Mouse (Mus musculus) CD4-positive helper T cell, adult 2 months (primary cell): Measurements from ENCODE around the gene Abcc4.

Source experiments
- DNase-seq: peaks from one replicate; pipeline ENCODE4 v3.0.0-alpha.2; 2012; ENCODE audit warnings: low read depth, missing footprints, low spot score

Abcc4 gene

GRCm38 (mm10) chr14:118705808-118706731 is at the start of gene Abcc4:
TSS of gene Abcc4 (minus strand) at chr14:118706219.
- DNase-seq = peak; percentile 87

- DNase-seq = no peak
These were observed 45.3 kb upstream of the Abcc4 start for GRCm38 (mm10) chr14:118751193-118751753.

- no peak for DNase-seq
These were observed 44.6 kb upstream of the Abcc4 start for GRCm38 (mm10) chr14:118750505-118751192.

DNA sequence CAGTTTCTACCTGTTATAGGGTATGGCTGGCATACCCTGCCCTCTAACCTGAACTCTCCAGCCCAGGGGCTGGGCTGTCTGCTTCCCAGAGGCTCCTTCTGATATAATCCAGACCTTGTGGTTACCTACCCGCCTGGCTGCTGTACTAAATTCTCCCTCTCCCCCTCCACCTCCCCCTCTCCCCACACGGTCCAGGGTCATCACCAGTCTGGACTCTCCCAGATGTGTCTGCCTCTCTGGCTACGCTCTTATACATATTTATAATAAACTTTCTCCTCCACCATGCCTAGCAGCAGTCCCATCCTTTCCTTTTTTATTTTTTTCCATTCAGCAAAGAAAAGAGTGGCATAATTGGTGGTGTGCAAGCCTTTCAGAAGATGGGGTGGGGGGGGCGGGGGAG is 43.7 kb upstream of the Abcc4 start:
- no peak for DNase-seq

GRCm38 (mm10) chr14:118749068-118749467 is 43.0 kb upstream of the Abcc4 start:
- DNase-seq = no peak

DNA sequence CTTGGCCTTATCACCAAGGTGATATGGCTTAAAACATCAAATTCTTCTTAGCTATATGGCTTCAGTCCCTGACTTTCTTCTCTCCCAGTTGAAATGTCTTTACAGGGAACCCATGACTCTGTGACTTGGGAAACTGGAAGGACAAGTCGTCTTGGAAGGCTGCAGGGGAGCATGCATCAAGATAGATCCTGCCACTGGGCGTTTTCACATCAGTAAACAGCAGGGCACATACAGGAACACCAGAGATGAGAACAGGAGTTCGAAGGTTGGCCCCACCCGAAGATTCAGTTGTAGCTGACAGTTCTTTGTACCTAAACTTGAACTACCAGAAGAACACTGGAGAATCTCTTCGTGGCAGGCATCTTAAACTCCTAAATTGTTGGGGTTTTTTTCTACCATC is 36.8 kb upstream of the Abcc4 start:
- no peak for DNase-seq

- no peak for DNase-seq
These were observed 35.8 kb upstream of the Abcc4 start for GRCm38 (mm10) chr14:118741780-118742179.

- DNase-seq = no peak
These were observed 31.4 kb upstream of the Abcc4 start for GRCm38 (mm10) chr14:118737251-118737888.

GRCm38 (mm10) chr14:118735114-118735513 is 29.1 kb upstream of the Abcc4 start:
- no peak for DNase-seq

- DNase-seq = no peak
These were observed 27.1 kb upstream of the Abcc4 start for GRCm38 (mm10) chr14:118733146-118733545.

DNA sequence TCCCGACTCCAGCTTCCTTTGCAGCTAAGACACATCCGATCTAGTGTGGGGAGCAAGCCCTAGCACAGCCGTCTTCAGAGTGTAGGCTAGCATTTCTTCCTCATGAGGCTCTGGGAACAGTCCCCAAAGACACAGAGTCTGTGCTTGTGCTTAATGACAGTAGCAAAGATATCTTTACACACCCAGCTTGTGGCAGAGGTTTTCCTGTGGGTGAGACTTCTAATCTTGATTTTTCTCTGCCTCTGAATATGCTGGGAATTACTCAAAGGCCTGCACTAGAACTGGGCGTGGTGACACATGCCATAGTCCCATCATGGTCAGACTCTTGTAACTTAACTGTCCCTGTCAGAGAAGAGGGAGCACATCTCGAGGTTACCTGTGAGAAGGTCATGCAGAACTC is 24.6 kb upstream of the Abcc4 start:
- no peak for DNase-seq

DNA sequence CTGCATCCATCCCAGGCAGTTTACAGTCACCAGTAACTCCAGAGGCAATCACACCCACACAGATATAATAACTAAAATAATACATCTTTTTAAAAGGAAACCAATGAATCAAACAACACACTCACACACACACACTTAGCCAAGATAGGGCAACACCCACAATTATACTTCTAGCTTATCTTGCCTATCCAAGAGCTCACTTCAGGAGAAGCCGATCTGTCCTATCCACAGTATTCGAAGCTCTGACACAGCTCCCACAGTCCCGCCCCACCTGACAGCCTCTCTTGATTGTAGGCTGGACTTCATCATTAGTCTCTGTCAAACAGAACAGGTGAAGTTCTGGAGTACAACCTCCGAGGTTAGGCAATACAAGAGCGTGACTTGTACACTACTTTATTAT is 19.4 kb upstream of the Abcc4 start:
- DNase-seq = no peak

DNA sequence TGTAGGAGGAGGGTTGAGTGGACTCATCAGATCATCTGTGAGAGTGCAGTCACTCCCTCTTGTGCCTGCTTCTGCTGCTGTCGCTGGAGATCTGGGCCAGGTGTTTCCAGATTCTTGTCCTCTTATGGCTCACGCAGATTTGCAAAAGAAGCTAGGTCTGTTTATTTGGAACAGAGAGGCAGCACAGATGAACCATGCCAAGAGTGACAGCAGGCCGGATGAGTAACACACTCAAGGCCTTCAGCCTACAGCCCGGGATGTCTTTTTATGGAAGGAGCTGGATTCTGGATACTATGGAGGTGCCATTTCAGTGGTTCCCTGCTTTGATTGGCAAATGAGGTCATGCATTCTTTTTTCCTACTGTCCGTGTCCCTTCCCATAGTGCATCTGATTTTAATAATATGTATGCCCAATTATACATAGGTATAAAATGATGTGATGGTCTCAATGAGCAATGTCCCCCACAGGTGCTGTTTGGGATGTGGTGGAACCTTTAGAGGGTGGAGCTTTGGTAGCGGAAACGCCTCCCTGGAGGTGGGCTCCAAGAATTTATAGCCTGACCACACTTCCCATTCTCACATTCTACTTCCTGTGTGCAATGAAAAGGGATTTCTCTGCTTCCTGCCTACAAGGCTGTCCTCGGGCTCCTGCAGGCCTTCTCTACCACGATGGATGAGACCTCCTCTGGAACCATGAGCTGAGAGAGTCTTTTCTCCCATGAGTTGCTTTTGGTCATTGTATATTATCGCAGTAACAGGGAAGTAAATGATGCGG is 18.1 kb upstream of the Abcc4 start:
- no peak for DNase-seq

DNA sequence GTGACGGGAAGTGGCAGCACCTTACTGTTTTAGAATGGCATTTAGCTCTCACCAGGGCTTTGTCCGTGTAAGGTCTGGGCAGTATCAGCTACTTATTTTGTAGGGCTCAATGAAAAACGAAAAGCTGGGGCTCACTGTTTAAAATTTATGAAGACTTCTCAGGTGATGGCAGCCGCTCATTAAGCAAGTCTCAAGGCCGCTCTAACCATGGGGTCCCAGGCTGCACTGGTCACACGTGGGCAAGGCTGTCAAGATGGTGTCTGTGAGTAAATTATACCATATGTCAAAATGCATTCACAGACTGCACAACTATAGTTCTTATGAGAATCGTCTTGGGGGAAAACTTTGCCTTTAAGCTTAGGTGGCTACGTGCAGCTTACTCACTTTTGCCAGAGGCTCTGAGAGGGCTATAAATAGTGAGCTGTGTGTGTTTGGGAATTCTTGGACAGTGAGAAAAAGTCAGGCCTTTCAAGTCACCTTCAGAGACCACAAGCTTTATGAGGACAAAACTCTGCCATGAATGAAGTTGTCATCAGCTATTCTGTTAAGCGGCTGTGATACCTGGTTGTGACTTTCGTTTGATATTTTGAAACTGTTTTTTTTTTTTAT is 13.7 kb upstream of the Abcc4 start:
- DNase-seq = no peak

DNA sequence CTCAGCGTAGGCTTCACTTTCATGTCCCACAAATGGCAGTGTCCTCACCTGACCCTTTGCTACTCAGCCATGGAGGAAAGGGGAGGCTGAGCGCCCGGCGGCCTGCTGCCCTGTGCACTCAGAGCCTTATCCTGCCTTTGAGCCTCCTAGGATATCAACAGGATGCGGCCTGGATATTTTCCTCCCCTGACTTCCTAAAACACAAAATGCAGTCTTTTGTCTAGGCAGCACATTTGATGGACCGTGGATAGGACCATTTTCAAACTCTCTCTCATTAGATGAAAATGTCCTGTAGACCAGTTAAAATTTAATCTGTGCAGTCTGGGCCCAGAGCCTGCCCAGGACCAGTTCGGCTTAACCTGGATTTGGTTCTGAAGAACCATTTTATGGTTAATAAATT is 12.6 kb upstream of the Abcc4 start:
- DNase-seq = no peak

DNA sequence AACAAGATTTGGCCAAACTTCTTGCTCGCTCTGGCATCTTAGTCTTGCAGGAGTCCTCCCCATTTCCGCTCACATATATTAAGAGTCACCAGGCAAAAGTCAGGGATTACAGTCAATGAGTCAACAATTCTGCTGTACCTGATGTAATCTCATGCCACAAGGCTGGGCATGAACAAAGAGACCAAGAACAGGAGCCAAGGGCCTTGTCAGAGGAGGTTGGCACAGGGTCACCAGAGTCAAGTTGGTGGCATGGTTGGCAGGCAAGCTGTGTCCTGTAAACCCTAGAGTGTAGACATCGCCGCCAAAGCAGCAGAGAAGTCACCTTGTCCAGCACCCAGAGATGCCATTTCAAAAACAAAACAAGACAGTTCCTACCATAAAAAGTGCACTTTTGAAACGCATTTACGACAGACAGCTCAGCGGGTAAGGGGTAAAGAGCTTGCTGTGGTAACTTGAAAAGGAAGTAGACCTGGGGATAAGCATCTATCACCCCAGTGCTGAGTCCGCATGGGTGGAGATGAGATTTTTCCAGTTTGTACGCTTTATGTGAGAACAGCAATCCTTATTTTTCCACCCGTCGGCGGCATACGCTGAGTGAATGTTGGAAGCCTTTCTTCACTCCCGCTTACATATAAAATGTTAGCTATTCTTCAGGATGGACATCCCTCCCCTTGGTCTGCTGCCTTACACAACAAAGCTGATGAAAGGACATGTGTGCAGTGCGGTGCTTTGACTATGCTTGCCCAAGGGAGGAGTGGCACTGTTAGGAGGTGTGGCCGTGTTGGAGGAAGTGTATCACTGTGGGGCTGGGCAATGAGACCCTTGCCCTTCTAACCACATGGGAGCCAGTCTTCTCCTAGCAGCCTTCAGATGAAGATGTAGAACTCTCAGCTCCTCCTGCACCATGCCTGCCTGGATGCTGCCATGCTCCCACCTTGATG is 10.6 kb upstream of the Abcc4 start:
- DNase-seq = no peak

DNA sequence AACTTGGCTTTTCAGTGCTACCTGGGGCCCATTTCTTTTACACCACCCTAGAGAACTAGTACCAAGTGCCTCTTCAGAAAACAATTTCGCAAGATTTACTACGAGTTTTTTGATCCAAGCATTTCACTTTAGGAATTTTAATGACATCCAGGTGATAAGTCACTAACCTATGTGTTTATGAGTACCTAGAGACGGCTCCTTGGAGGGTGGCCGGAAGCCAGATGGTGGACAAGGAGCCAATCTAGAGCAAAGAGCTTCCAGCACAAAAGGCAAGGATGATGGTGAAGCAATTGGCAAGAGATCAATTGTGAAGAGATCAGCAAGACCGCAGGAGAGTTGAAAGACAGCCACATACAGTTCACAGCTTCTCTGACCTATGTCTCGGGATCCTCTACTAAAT is 8.7 kb upstream of the Abcc4 start:
- no peak for DNase-seq

DNA sequence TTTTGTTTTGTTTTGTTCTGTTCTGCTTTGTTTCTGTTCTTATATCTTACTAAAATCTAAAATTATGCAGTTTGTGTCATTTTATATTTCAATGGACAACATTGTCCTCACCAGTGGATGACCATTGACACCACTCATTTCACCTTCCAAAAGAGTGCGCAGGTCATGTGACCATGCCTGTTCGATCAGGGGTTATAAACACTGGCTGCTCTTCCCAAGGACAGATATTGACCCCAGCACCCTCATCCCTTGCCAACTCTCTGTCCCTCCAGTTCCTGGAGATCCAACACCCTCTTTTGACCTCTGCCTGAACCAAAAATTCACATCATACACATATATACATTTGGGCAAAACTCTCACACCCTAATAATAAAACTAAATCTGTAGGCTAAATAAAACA is 8.3 kb upstream of the Abcc4 start:
- no peak for DNase-seq

DNA sequence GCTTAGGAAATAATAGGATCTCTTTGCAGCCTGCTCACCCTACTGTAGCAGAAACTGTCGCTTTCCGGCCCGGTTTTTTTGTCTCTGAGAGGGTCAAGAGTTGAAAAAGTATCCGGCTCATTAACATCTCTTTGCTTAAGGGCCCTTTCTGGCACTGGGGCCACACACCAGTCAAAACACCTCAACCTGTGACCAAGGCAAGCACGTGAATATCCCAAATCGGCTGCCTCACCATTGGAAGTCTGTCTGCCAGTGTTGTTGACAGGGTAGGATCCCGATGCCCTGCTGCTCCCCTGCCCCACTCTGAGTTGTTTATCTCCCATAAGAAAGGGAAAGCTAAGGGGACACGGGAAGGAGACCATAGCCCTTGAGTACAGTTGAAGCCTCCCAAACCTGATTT is 7.8 kb upstream of the Abcc4 start:
- DNase-seq = no peak

- no peak for DNase-seq
These were observed 7.4 kb upstream of the Abcc4 start for GRCm38 (mm10) chr14:118713408-118713807.
